In the genomic region with DNA sequence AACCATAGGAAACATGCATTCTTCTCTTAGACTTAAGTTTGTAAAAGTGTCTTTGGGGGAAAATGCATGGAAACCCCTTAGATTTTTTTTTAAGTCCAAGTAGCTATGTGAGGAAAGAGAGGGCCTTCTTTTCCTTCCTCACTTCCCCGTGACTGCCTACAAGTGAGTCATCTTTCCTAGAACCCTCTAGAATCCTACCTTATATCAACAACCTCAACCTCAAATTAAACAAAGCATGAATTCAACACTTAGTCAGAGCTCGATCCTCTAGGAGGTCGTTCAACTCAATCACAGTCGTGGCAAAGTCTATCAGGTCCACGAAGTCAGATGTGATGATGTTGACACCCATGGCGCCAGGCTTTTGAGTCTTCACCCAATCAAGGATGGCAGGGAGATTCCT, we compare ENCODE assay signal across 21 mouse cellular contexts. TPM values are rescaled to one million over a fixed set of nuclear protein-coding genes. Genes with fewer than 3 reads are reported as not detected.
"Had no signal": no experiment of that assay in that cellular context is flagged by ENCODE, and none has a peak within 500 bp of the region (broad histone marks: within the 10 kb centered on the region; RNA-seq: fewer than 3 reads in every experiment).

No protein-coding gene starts in this region.

- H3K4me2 ChIP-seq: lung, embryonic 14.5 days; midbrain, embryonic 12.5 days; neural tube, embryonic 13.5 days; neural tube, embryonic 15.5 days; stomach, embryonic 15.5 days had no signal

- H3K4me1 ChIP-seq: midbrain, embryonic 10.5 days; midbrain, embryonic 12.5 days; neural tube, embryonic 13.5 days; neural tube, embryonic 15.5 days had no signal

- H3K9me3 ChIP-seq: midbrain, embryonic 10.5 days; midbrain, embryonic 12.5 days; neural tube, embryonic 13.5 days; neural tube, embryonic 15.5 days; stomach, embryonic 15.5 days had no signal

- ATAC-seq: midbrain, embryonic 16.5 days had no signal

- H3K36me3 ChIP-seq: midbrain, embryonic 10.5 days; midbrain, embryonic 12.5 days; neural tube, embryonic 13.5 days; stomach, embryonic 15.5 days had no signal

- H3K27ac ChIP-seq: liver, embryonic 14.5 days; midbrain, embryonic 10.5 days; midbrain, embryonic 12.5 days; neural tube, embryonic 13.5 days; neural tube, embryonic 15.5 days; stomach, embryonic 15.5 days had no signal

- H3K4me3 ChIP-seq: midbrain, embryonic 10.5 days; midbrain, embryonic 12.5 days; myocyte; neural tube, embryonic 13.5 days; neural tube, embryonic 15.5 days; stomach, embryonic 15.5 days had no signal

- DNase-seq: lung, adult 18-20 months; lung, embryonic 14.5 days; lung, postnatal 4 days; midbrain, embryonic 14.5 days; retina, postnatal 1 day; right cerebral cortex, adult 18-20 months; right cerebral cortex, postnatal 25 days; right cerebral cortex, postnatal 4 days; spleen, adult 18-20 months; thymus, adult 2 months; thymus, postnatal 25 days; thymus, postnatal 4 days had no signal

- H3K9ac ChIP-seq: liver, embryonic 14.5 days; lung, embryonic 14.5 days; midbrain, embryonic 12.5 days; neural tube, embryonic 13.5 days; neural tube, embryonic 15.5 days; stomach, embryonic 15.5 days had no signal

- H3K27me3 ChIP-seq: midbrain, embryonic 12.5 days; neural tube, embryonic 13.5 days; neural tube, embryonic 15.5 days; stomach, embryonic 15.5 days had no signal

RNA-seq across cellular contexts. Expression of gene Phldb2, which starts 11.4 kb away (rescaled TPM):
- total RNA-seq: megakaryocyte-erythroid progenitor cell, adult 5-6 weeks had no signal
